Mouse (Mus musculus): ENCODE measurements around the gene Kdm5a. TPM values are rescaled to one million over a fixed set of nuclear protein-coding genes. Genes with fewer than 3 reads are reported as not detected.
A peak's percentile ranks its signal among the peaks of the same experiment; 100 is the strongest.

Kdm5a gene
- polyA plus RNA-seq, 1 experiment from 2014 or later, result 49.0 TPM

DNA sequence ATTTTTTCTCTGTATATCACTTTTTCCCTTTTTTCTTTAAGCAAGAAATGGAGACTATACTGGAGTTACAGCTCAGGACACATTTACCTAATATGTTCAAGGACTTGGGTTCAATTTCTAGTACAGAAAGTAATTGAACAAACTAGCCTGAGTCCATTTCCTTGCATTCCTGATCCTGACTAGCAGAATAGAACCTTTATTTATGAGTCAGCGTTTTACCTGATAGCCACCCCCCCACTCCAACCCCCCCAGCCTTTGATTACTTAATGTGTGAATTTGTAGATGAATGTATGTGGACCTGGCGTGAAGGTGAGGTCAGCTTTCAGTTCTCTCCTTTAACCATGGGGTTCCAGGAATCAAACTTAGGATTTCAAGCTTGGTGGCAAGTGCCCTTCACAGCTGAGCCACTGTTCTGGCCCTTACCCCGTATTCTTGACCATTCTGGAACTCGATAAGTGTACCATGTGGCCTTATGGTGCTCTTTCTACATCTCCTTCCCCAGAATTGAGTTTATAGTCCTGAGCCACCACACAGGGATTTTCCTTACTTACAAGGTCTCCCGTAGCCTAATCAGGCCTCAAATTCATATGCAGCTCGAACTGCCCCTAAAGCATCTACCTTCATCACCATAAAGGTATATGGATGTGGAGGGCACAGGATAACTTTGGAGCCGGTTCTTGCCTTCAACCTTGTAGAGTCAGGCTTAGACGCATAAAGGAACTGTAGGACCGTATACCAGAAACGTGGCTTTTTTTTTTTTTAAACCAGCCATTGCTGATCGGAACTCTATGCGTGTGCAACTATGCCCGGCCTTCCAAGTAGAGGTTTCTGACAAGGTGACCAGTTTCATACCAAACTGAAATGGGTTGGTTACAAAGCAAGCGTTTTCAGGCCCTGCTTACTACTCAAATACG is 893 bp upstream of the Kdm5a start:
- peak overlapping the region; percentile 95 for H3K27ac ChIP-seq (replicated peaks)
- whole genome bisulfite sequencing, result 31% methylated on average over 15 of the region's 15 CpGs
- peak; percentile 16 for DNase-seq (ENCODE audit: low spot score)
- peak overlapping the region; percentile 99 for H3K4me3 ChIP-seq
- peaks cover 21% of the 10 kb centered on the region for H3K4me1 ChIP-seq
- no peaks in the 10 kb centered on the region for H3K27me3 ChIP-seq (ENCODE audit: low read depth, poor library complexity, severe bottlenecking)
- peaks cover 17% of the 10 kb centered on the region for H3K36me3 ChIP-seq
- H3K9me3 ChIP-seq (replicated peaks), result no peaks in the 10 kb centered on the region

DNA sequence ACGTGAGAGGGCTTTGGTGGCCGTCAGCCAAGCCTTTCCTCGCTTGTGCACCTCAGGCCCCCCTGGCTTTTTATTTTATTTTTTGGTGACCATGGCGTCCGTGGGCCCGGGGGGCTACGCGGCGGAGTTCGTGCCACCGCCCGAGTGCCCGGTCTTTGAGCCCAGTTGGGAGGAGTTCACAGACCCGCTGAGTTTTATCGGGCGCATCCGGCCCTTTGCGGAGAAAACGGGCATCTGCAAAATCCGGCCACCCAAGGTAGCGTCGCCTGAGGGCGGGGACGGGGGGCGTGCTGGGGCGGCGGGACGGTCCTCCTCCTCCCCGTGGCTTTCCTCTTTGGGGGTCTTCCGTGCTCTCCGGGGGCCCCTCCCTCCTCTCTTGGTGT is 590 bp downstream of the Kdm5a start:
- Histone ChIP-seq H3K27me3 (ENCODE audit: low read depth, poor library complexity, severe bottlenecking) (no peaks in the 10 kb centered on the region), H3K4me3 (peak overlapping the region; percentile 99), H3K27ac (replicated peaks) (peak overlapping the region; percentile 95), H3K9me3 (replicated peaks) (no peaks in the 10 kb centered on the region), H3K36me3 (peaks cover 31% of the 10 kb centered on the region), H3K4me1 (peaks cover 20% of the 10 kb centered on the region)
- no peak for DNase-seq (ENCODE audit: low spot score)
- WGBS, result under 1% methylated on average over 31 of the region's 31 CpGs

- H3K36me3 ChIP-seq, result peaks cover 37% of the 10 kb centered on the region
- H3K27ac ChIP-seq (replicated peaks), result peak overlapping the region; percentile 95
- 7% methylated on average over 15 of the region's 15 CpGs for WGBS
- DNase-seq (ENCODE audit: low spot score), result peak; percentile 22
- no peaks in the 10 kb centered on the region for H3K27me3 ChIP-seq (ENCODE audit: low read depth, poor library complexity, severe bottlenecking)
- H3K4me1 ChIP-seq, result peaks cover 20% of the 10 kb centered on the region
- H3K4me3 ChIP-seq, result peak overlapping the region; percentile 99
- no peaks in the 10 kb centered on the region for H3K9me3 ChIP-seq (replicated peaks)
These were observed 1.1 kb downstream of the Kdm5a start for GRCm38 (mm10) chr6:120365051-120365450.

DNA sequence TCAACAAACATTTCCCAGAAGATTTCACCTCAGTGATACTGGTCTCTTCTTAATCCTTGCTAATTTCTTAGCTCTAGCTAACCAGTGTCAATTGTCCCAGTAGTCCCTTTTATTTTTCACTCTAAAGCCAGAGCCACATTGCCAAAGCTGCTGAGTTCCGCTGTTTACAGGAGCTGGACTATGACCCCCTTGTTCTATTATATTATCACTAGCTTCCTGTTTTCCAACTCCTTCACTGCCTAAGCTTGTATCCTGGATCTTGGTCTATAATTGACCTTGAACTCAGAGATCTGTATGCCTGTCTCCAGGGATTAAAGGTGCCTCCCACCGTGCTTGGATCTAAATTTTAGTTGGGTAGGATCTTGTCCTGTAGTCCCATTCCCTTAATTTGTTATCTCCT is 12.8 kb downstream of the Kdm5a start:
- 98% methylated on average over 2 of the region's 2 CpGs for WGBS
- no peak for DNase-seq (ENCODE audit: low spot score)
- Histone ChIP-seq H3K4me3 (no peak overlapping the region), H3K4me1 (no peaks in the 10 kb centered on the region), H3K36me3 (peaks cover 100% of the 10 kb centered on the region), H3K9me3 (replicated peaks) (no peaks in the 10 kb centered on the region), H3K27me3 (ENCODE audit: low read depth, poor library complexity, severe bottlenecking) (no peaks in the 10 kb centered on the region), H3K27ac (replicated peaks) (no peak overlapping the region)

- no peaks in the 10 kb centered on the region for H3K9me3 ChIP-seq (replicated peaks)
- H3K4me3 ChIP-seq, result no peak overlapping the region
- no peak overlapping the region for H3K27ac ChIP-seq (replicated peaks)
- no peak for DNase-seq (ENCODE audit: low spot score)
- H3K36me3 ChIP-seq, result peaks cover 99% of the 10 kb centered on the region
- 88% methylated on average over 3 of the region's 3 CpGs for WGBS
- no peaks in the 10 kb centered on the region for H3K27me3 ChIP-seq (ENCODE audit: low read depth, poor library complexity, severe bottlenecking)
- H3K4me1 ChIP-seq, result no peaks in the 10 kb centered on the region
These were observed 26.1 kb downstream of the Kdm5a start for GRCm38 (mm10) chr6:120390054-120390453.

GRCm38 (mm10) chr6:120392811-120393210 is 28.9 kb downstream of the Kdm5a start:
- no peaks in the 10 kb centered on the region for H3K9me3 ChIP-seq (replicated peaks)
- no peaks in the 10 kb centered on the region for H3K4me1 ChIP-seq
- H3K4me3 ChIP-seq, result no peak overlapping the region
- WGBS, result 92% methylated on average over 2 of the region's 2 CpGs
- peaks cover 99% of the 10 kb centered on the region for H3K36me3 ChIP-seq
- H3K27me3 ChIP-seq (ENCODE audit: low read depth, poor library complexity, severe bottlenecking), result no peaks in the 10 kb centered on the region
- no peak overlapping the region for H3K27ac ChIP-seq (replicated peaks)
- DNase-seq (ENCODE audit: low spot score), result no peak

- 97% methylated on average over 5 of the region's 5 CpGs for WGBS
These were observed 31.9 kb downstream of the Kdm5a start for GRCm38 (mm10) chr6:120395622-120396345.

GRCm38 (mm10) chr6:120403936-120404335 is 40.0 kb downstream of the Kdm5a start:
- Histone ChIP-seq H3K27me3 (ENCODE audit: low read depth, poor library complexity, severe bottlenecking) (no peaks in the 10 kb centered on the region), H3K4me3 (no peak overlapping the region), H3K27ac (replicated peaks) (no peak overlapping the region), H3K9me3 (replicated peaks) (no peaks in the 10 kb centered on the region), H3K4me1 (no peaks in the 10 kb centered on the region), H3K36me3 (peaks cover 98% of the 10 kb centered on the region)
- no peak for DNase-seq (ENCODE audit: low spot score)
- 95% methylated on average over 1 of the region's 1 CpGs for WGBS

More at GRCm38 (mm10) chr6:120395622-120396345, 31.9 kb downstream of the Kdm5a start:
- Histone ChIP-seq H3K4me3 (no peak overlapping the region), H3K27me3 (ENCODE audit: low read depth, poor library complexity, severe bottlenecking) (no peaks in the 10 kb centered on the region), H3K36me3 (peaks cover 97% of the 10 kb centered on the region), H3K9me3 (replicated peaks) (no peaks in the 10 kb centered on the region), H3K27ac (replicated peaks) (no peak overlapping the region), H3K4me1 (no peaks in the 10 kb centered on the region)
- DNase-seq (ENCODE audit: low spot score), result no peak

DNA sequence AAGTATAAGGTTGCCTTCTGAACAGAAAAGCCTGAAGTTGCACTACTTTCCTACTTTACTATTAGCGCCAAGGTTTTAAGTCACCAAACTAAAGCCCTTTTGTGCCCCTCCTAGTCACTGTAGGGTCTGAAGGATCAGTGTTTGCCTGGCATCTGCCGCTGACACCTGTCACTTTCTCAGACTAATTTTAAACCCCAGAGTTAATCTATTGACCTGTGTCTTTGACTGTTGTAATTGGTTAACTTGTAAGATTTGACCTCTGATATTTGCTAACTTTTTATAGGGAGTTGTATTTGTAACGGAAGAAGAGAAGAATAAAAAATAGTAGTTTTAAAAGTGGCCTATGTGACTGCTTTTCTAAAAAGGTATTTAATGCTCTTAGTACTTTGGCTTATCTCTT is 74.2 kb downstream of the Kdm5a start:
- Histone ChIP-seq H3K4me1 (no peaks in the 10 kb centered on the region), H3K27ac (replicated peaks) (no peak overlapping the region), H3K27me3 (ENCODE audit: low read depth, poor library complexity, severe bottlenecking) (no peaks in the 10 kb centered on the region), H3K4me3 (no peak overlapping the region), H3K36me3 (peaks cover 93% of the 10 kb centered on the region), H3K9me3 (replicated peaks) (no peaks in the 10 kb centered on the region)
- 93% methylated on average over 3 of the region's 3 CpGs for WGBS
- no peak for DNase-seq (ENCODE audit: low spot score)

- 93% methylated on average over 4 of the region's 4 CpGs for WGBS
- H3K9me3 ChIP-seq (replicated peaks), result no peaks in the 10 kb centered on the region
- H3K4me3 ChIP-seq, result no peak overlapping the region
- peaks cover 84% of the 10 kb centered on the region for H3K36me3 ChIP-seq
- no peaks in the 10 kb centered on the region for H3K4me1 ChIP-seq
- DNase-seq (ENCODE audit: low spot score), result no peak
- no peaks in the 10 kb centered on the region for H3K27me3 ChIP-seq (ENCODE audit: low read depth, poor library complexity, severe bottlenecking)
- no peak overlapping the region for H3K27ac ChIP-seq (replicated peaks)
These were observed 78.3 kb downstream of the Kdm5a start for GRCm38 (mm10) chr6:120442171-120442749.

DNA sequence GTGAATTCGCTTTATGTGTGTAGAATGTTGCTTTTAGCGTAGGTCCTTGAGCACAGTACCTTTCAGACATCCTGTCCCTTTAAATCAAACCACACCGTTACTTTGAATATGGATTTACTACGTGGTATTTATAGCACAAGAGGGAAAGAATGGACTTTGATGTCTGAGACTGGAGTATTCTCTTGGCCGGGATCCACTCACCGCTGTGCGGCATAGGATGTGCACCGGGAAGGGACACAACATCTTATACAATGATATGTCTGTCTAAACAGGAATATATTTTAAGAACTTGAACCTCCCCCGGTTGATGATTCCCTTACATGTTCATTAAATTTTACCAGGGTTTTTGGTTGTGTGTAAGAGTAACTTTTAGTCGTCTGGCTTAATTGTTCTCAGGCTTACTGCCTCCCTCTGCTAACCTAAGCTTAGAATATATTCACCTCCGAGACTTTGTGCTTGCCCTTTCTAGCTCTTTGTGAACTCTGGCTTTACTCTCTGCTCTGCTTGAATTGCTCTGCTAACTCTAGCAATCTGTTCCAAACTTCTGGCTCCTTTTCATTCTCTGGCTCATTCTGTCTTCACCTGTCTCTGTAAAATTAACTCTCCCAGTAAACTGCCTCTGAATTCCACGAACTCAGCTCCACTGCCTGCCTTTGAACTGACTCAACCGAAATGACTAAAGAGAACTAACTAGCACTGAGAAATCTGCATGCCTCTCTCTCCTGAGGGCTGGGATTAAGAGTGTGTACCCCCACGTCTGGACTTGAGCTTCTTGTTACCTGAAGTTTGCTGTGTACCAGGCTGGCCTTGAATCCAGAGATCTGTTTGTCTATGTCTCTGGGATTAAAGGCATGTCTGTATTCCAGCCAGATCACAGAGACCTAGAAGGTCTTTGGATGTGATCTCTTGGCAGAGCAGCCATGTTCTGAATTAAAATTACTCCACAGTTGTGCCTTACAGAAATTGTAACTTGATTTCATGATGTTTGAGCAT is 79.7 kb downstream of the Kdm5a start:
- no peak for DNase-seq (ENCODE audit: low spot score)
- H3K4me1 ChIP-seq, result no peaks in the 10 kb centered on the region
- peaks cover 70% of the 10 kb centered on the region for H3K36me3 ChIP-seq
- 91% methylated on average over 14 of the region's 14 CpGs for WGBS
- no peaks in the 10 kb centered on the region for H3K27me3 ChIP-seq (ENCODE audit: low read depth, poor library complexity, severe bottlenecking)
- no peak overlapping the region for H3K4me3 ChIP-seq
- no peaks in the 10 kb centered on the region for H3K9me3 ChIP-seq (replicated peaks)
- H3K27ac ChIP-seq (replicated peaks), result no peak overlapping the region

- Histone ChIP-seq H3K4me3 (no peak overlapping the region), H3K27ac (replicated peaks) (no peak overlapping the region), H3K36me3 (peaks cover 8% of the 10 kb centered on the region; the same call in 1 of the 2 replicates), H3K27me3 (ENCODE audit: low read depth, poor library complexity, severe bottlenecking) (no peaks in the 10 kb centered on the region), H3K4me1 (no peaks in the 10 kb centered on the region), H3K9me3 (replicated peaks) (no peaks in the 10 kb centered on the region)
- no peak for DNase-seq (ENCODE audit: low spot score)
- WGBS, result 82% methylated on average over 3 of the region's 3 CpGs
These were observed 86.3 kb downstream of the Kdm5a start for GRCm38 (mm10) chr6:120450208-120450607.

Measured in midbrain, embryonic 10.5 days (tissue).